Mouse (Mus musculus) layer of hippocampus, adult 8-10 months (tissue): ENCODE data around the gene Usp19. TPM values are rescaled to one million over a fixed set of nuclear protein-coding genes. Genes with fewer than 3 reads are reported as not detected.

Source experiments
- DNase-seq, 2 experiments: peaks; one replicate each; pipeline ENCODE4 v3.0.0; 2022; ENCODE audit warnings: low spot score in 2 of 2
- total RNA-seq, 4 experiments: library from RNA; stranded (reverse); gene quantifications; 2 replicates each; pipeline ENCODE4 v1.2.4; 2022

Usp19 gene
- total RNA-seq, 4 experiments from 2014 or later: 144 to 189 (median 157) TPM

DNA sequence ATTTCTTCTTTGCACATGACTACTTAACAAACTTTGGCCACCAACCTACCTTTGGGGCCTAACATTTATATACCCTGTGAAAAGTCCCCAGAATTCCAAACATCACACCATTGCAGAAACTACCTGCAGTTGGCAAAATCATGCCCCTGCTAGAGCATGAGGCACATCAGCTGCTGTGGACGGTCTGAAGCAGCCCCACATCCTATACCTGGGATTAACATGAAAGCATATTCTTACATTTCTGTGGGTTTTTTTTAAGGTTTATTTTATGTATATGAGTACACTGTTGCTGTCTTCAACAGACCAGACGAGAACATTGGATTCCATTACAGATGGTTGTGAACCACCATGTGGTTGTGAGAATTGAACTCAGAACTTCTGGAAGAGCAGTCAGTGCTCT, 24.2 kb upstream of the Usp19 start:
- no peak for DNase-seq

DNA sequence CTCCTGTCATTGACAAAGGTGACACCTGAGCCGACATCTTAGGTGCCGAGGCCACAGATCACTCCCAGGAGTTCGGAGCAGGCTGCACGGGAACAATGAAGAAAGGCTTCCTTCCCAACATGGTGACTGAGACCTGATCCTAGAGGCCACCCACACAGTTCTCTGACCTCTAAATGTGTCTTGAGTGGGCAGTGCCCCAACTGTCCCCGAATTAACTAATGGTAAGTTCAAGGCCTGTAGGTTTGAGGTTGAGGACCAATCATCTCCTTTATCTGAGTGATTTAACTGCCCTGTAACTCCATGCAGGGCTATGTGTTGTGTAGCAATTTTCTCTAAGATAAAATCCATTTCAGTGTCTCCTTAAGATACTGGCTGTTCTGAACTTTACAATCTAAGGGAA, 21.0 kb upstream of the Usp19 start:
- no peak for DNase-seq

DNA sequence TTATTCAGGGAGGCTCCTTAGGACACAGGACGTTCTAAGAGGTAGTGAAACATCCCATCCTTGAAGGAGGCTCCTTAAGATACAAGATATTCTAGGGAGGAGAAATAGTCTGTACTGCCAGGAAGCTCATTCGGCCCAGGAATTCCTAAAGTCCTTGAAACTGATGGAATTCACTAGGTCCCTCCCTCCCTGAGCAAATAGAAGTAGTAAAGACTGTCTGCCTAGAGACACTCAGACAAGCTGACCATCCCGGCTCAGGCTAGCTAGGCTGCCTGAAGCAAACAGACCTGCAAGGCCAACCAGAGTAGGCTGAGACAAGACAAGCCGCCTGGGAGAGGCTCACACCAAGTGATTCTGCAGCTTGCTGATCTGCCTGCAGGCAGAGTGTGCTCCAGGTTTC, 20.6 kb upstream of the Usp19 start:
- no peak for DNase-seq

DNA sequence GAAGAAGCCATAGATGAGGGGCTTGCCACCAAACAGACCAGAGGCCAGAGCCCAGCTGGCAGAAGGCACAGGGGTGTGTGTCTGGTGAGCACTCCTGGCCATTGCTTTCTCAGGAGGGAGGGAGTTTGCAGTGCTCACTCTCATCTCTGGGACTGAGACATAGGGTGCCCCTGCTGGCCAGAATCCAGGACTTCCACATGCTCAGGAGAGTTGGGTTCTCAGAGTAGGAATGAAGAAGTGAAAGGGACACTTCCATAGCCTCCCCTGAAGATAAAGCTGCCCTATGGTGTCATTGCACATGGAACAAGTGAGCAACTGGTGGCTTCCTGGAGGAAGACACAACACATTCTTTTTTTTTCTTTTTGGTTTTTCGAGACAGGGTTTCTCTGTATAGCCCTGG, 15.9 kb upstream of the Usp19 start:
- DNase-seq: no peak

DNA sequence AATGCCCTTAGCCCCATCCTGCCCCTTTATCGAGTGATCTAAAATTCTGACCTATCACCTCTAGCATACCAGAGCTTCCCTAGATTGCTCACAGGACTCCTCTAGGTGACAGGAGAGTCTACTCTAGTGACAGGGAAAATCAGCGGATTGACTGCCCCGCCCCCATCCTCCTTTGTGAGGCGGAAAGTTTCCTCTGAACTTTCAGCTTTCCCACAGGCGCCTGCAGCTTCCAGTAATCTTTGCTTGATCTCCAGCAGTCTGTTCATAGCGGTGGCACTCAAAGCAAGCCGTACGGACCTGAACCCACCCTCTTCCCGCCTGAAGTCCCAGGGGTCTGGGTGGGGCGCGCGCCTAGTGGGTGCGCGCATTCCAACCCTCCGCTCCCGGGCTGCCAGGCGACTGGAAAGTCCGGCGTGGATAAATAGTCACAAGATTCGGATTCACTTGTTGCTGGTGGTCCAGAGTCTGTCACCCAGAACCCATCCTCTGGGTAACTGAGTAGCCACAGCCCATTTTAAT, 11.7 kb upstream of the Usp19 start:
- DNase-seq: no peak

DNA sequence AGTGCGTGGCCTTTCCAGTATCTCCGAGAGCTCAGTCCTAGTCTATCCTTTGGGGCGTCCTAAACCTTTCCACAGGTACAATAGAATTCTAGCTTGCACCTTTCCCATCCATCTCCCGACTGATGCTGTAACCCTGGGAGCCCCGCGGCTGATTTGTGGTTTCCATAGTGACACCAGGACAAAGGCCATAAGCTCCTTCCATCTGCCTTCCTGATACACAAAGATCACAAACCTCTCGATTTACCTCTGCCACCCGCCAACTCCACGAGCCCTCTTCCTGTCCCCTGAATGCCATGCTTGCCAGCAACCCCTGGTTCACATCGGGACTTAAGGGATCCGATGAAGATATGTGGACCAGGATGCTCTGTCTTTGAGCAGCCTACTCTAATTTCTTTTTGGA, 11.2 kb upstream of the Usp19 start:
- DNase-seq: no peak

DNA sequence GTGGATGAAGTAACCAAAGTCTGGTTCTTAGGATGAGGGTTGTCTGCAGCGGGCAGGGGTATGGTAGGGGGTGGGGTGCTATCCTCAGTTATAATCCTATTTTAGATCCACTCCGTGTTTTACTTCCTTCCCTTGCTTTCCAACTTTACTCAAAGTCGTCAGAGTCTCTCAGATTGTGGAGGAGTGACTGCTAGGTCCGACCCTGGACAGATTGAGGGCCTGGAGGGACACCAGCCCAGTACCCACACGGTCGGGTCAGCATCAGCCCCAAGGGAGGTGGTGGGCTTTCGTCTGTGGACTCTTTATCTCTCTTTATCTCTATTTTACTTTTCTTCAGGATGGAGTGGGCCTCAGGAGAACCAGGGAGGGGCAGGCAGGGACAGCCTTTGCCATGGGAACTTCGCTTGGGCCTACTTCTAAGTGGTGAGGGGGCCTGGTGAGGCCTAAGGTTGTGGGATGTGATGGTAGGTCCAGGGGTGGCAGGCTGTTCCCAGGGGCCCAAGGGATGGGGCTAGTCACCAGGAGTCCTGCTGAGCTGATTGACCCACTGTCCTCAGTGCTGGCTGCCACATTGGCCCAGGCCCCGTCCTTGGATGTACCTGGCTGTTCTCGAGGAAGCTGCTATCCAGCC, 10.6 kb upstream of the Usp19 start, which contains the start of gene Lamb2:
Gene Lamb2 (plus strand): TSS at position 16 of the 631 bp plus-strand sequence.
- DNase-seq: no peak

DNA sequence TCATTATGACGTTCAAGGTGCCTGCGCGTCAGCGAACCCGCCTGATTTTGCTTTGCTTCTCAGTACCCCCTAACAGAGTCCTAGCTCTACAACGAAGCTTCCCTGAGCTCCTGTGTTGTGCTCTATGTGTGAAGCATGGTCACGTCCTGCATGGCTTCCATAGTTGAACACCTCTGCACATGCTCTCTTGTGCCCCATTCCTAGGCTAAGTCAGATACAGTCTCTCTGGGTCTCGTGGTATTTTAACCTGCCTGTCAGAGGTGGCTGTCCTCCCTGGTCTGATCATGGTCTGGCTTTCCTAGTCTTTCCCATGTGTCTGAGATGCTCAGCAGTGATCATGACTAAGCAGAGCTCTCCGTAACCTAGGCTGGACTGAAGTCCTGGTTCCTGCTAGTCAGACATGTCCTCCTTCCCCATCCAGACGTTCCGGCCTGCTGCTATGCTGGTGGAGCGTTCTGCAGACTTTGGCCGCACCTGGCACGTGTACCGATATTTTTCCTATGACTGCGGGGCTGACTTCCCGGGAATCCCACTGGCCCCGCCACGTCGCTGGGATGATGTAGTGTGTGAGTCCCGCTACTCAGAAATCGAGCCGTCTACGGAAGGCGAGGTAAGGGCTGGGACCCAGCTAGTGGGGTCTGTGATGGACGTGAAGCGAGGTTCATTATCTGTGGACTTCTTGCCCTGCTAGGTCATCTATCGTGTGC, 9.4 kb upstream of the Usp19 start:
- no peak for DNase-seq

DNA sequence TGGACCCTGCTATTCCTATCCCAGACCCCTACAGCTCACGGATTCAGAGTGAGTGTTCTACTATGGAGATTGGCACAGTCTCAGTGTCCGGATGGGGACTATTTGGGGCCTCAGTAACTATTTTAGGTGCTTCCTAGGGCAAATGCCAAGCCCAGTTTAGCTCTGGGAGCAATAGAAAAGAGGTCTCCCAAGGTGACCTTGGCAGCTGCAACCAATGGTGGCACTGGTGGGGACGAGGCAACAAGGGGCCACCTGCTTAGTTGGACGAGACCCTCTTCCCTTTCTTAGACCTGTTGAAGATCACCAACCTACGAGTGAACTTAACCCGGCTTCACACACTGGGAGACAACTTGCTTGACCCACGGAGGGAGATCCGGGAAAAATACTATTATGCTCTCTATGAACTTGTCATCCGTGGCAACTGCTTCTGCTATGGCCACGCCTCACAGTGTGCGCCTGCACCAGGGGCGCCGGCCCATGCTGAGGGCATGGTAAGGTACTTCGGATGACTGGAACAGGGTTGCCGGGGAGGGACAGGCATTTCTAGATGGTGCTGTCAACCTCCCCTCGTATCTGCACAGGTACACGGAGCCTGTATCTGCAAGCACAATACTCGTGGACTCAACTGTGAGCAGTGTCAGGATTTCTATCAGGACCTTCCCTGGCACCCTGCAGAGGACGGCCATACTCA, 8.7 kb upstream of the Usp19 start:
- DNase-seq: no peak

DNA sequence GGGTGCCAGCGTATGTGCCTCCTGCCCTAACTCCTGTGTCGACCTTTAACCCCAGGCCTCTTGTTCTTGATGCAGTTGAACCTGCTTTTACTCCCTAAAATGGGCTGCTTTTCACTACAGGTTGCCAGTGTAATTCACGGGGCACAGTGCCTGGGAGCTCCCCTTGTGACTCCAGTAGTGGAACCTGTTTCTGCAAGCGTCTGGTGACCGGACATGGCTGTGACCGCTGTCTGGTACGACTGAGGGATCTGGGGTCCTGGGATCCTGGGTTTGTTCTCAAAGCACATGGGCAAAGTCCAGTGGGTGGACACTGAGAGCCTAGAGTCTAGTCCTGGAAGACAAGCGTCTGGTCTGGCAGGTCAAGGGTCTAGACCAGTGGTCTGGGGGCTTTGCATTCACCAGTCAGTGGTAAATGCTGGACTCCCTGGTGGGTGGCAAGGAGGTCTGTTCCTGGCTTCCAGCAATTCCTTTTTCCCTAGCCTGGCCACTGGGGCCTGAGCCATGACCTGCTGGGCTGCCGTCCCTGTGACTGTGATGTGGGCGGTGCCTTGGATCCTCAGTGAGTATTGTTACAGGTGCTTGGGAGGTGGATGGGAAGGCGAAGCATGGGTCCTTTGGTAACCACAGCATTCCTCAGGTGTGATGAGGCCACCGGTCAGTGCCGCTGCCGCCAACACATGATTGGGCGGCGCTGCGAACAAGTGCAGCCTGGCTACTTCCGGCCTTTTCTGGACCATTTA, 7.2 kb upstream of the Usp19 start:
- no peak for DNase-seq

DNA sequence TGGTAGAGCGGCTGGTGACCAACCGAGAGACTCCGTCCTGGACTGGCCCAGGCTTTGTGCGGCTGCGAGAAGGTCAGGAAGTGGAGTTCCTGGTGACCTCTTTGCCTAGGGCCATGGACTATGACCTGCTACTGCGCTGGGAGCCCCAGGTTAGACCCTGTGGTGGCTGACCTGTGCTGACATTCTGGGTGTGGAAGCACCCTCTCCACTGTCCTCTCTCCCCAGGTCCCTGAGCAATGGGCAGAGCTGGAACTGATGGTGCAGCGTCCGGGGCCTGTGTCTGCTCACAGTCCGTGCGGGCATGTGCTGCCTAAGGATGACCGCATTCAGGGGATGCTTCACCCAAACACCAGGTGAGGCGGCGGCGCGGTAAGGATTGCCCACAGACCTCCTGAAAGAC, 6.4 kb upstream of the Usp19 start:
- DNase-seq: no peak

DNA sequence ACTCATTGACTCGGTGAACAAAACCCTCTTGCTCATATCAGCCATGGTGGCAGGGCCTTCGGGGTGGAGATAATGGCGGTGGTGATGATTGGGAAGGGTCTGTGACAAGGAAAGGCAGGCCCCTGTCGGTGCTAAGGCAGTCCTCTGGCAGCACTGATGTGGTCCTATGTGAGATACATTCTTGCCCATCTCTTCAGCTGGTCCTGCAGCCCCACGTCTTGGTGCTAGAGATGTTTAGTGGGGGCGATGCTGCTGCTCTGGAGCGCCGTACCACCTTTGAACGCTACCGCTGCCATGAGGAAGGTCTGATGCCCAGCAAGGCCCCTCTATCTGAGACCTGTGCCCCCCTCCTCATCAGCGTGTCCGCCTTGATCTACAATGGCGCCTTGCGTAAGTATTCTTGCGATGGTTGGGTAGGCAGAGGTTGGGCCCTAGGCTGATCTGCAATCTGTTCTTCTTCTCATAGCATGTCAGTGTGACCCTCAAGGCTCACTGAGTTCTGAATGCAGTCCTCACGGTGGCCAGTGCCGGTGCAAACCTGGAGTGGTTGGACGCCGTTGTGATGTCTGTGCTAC, 5.0 kb upstream of the Usp19 start:
- DNase-seq: no peak

DNA sequence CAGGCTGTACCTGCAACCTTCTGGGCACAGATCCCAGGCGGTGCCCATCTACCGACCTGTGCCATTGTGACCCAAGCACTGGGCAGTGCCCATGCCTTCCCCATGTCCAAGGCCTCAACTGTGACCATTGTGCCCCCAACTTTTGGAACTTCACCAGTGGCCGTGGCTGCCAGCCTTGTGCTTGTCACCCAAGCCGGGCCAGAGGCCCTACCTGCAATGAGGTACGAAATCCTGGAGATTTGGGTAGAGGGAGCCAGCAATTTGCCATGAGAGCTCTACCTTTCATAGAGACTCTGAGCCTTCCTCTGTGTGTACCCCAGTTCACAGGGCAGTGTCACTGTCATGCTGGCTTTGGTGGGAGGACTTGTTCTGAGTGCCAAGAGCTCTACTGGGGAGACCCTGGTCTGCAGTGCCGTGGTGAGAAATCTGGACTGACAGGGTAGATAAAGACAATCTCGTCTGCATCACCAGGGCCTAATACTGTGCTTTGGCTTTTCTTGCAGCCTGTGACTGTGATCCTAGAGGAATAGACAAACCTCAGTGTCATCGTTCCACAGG, 3.4 kb upstream of the Usp19 start:
- no peak for DNase-seq

DNA sequence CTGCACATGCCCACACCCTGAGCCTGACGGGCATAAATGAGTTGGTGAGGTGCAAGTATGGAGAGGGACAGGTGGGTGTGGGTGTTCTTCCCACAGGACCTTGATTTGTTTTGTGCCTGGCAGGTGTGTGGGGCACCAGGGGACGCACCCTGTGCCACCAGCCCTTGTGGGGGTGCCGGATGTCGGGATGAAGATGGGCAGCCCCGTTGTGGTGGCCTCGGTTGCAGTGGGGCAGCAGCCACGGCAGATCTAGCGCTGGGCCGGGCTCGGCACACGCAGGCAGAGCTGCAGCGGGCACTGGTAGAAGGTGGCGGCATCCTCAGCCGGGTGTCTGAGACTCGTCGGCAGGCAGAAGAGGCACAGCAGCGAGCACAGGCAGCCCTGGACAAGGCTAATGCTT, 2.0 kb upstream of the Usp19 start:
- no peak for DNase-seq

DNA sequence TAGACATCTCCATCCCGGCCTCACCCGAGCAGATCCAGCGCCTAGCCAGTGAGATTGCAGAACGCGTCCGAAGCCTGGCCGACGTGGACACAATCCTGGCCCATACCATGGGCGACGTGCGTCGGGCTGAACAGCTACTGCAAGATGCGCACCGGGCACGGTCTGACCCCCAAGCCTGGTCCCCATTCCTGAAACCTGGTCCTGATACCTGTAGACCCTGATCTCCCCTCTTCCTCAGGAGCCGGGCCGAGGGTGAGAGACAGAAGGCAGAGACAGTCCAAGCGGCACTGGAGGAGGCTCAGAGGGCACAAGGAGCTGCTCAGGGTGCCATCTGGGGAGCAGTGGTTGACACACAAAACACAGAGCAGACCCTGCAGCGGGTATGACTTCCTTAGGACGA, 1.2 kb upstream of the Usp19 start:
- no peak for DNase-seq

DNA sequence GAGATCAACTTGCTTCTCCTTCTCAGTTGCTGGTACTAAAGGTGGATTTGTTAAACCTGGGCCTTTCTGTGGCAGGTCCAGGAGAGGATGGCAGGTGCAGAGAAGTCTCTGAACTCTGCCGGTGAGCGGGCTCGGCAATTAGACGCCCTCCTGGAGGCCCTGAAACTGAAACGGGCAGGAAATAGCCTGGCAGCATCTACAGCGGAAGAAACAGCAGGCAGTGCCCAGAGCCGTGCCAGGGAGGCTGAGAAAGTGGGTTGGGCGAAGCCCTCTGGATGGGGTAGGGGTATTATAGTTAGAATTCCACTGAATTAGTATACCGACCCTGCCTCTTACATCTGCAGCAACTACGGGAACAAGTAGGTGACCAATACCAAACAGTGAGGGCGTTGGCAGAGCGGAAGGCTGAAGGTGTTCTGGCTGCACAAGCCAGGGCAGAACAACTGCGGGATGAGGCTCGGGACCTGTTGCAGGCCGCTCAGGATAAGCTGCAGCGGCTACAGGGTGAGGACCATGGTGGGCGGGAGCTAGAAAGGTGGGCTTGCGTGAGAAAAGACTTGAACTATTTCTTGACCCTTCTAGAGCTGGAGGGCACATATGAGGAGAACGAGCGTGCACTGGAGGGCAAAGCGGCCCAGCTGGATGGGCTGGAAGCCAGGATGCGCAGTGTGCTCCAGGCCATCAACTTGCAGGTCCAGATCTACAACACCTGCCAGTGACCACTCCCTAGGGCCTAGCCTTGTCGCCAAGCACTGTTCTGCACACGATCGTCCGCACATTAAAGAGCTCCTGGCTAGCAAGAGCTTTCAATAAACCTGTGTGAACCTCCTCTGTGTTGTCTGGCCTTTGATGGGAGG, 472 bp upstream of the Usp19 start:
- peak in 1 of 2 experiments; percentile 20 for DNase-seq

DNA sequence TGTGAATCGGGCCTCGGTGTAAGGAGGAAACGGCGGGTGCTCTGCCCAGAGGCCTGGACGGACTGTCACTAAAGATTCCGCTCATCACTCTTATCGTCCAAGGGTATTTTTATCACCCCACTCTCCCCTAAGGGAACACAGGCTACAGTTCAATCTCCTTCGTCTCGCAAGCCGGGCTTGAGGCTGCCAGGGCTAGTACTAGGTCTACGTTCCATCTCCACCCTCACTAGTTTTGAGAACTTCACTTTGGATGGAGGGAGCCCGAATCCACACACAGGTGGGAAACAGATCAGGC, 831 bp downstream of the Usp19 start:
- no peak for DNase-seq

DNA sequence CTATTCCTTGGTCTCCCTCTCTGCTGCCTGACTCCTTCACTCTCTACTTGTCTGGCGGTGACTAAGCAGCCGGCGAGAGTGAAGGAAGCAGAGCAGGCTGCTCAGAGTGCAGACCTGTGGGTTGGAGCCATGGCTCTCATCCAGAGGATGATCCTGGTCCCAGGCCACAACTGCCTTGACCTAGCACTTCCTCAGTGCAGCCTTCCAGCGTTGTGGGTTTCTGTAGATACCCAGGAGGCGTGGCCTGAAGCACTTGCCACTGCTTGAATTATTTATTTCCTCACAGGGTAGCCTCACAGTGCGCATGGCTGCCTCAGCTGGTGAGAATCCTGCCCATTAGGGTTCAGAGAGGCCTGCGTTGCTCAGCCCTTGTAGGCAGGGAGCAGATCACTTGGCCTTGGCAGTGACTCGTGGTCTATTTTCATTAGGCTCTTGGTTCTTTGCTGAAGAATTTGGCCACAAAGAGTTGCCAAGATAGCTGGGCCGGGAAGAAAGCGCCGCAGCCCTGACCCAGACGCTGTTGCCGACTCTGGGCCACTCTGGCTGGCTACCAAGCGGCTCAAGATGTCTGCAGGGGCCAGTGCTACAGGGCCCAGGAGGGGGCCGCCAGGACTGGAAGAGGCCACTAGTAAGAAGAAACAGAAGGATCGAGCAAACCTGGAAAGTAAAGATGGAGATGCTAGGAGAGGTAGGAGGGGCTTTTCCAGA, 1.8 kb downstream of the Usp19 start:
- no peak for DNase-seq

DNA sequence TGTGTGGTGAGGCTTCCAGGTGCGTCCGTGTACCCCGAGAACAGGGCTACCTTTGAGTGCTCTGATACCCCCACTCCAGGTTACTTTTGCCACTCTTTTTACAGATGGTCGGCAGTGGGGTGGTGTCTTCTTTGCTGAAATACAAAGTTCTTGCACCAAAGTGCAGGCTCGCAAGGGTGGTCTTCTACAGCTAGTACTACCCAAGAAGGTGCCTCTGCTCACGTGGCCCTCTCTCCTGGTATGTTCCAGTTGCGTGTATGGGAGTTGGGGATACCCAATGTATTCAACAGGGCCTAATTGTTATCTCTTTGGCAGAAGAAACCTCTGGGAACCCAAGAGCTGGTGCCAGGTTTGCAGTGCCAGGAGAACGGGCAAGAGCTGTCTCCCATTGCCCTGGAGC, 2.8 kb downstream of the Usp19 start:
- DNase-seq: no peak
